Comparison of ENCODE assay signal across 9 mouse cellular contexts in the genomic region with DNA sequence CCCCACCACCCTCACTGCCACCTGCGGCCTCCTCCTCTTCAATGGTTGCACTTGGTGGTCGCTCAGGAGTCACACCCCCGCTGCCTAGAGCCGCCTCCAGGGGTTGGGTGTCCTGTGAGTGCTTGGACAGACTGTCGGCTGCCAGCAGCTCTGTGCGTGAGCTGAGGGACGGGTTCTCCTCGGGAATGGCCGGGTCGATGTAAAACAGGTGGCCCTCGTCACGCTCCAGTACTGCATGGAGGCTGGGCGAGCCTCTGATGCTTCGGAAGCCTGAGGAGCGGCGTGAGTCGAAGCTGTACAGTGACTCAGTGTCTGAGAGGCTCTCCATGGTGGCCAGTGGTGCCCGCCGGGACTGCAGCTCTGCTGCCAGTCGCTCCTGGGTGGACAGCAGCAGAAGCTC. TPM values are rescaled to one million over a fixed set of nuclear protein-coding genes. Genes with fewer than 3 reads are reported as not detected.
A peak's percentile ranks its signal among the peaks of the same experiment; 100 is the strongest.
DNase-seq lines count a peak whose midpoint lies in the region; ATAC-seq lines count a peak whose summit lies in the region.
"Had no signal": no experiment of that assay in that cellular context is flagged by ENCODE, and none has a peak within 500 bp of the region (broad histone marks: within the 10 kb centered on the region; RNA-seq: fewer than 3 reads in every experiment).

No protein-coding gene starts in this region.

- H3K27ac ChIP-seq in heart, embryonic 11.5 days (ENCODE audit: low read depth, low read length): no peak overlapping the region
- H3K27ac ChIP-seq in intestine, embryonic 15.5 days: no peak overlapping the region
- H3K27ac ChIP-seq in stomach, embryonic 15.5 days: no peak overlapping the region

- H3K9me3 ChIP-seq in heart, embryonic 11.5 days (replicated peaks; ENCODE audit: control insufficient read depth, low read length): no peaks in the 10 kb centered on the region
- no peaks in the 10 kb centered on the region for H3K9me3 ChIP-seq in intestine, embryonic 15.5 days
- H3K9me3 ChIP-seq in stomach, embryonic 15.5 days: no peaks in the 10 kb centered on the region

- no peak overlapping the region for H3K9ac ChIP-seq in heart, embryonic 11.5 days (ENCODE audit: low read depth, low read length)
- no peak overlapping the region for H3K9ac ChIP-seq in intestine, embryonic 15.5 days
- no peak overlapping the region for H3K9ac ChIP-seq in stomach, embryonic 15.5 days

- peaks cover 11% of the 10 kb centered on the region; the same call in 1 of the 2 replicates for H3K27me3 ChIP-seq in heart, embryonic 11.5 days (ENCODE audit: control insufficient read depth, insufficient read depth, low read length)
- no peaks in the 10 kb centered on the region for H3K27me3 ChIP-seq in intestine, embryonic 15.5 days (replicated peaks)
- no peaks in the 10 kb centered on the region for H3K27me3 ChIP-seq in stomach, embryonic 15.5 days (replicated peaks)

- WGBS in heart, embryonic 11.5 days (ENCODE audit: insufficient replicate concordance): 29% methylated on average over 20 of the region's 20 CpGs
- 39% methylated on average over 20 of the region's 20 CpGs for WGBS in intestine, embryonic 15.5 days
- WGBS in stomach, embryonic 15.5 days: 28% methylated on average over 20 of the region's 20 CpGs

- DNase-seq in heart, adult 9 months (ENCODE audit: low spot score in 2 of 2): no peak
- peak; percentile 78 to 86 for DNase-seq in kidney, postnatal 4 days
- DNase-seq in kidney, postnatal 36 days: no peak
- DNase-seq in urinary bladder, adult 18-20 months (ENCODE audit: low spot score in 2 of 2): no peak
- DNase-seq in right cerebral cortex, postnatal 25 days: no peak
- DNase-seq: B cell, adult 2 months had no signal

- no peak overlapping the region for H3K4me3 ChIP-seq in heart, embryonic 11.5 days (ENCODE audit: low read depth, low read length)
- H3K4me3 ChIP-seq in intestine, embryonic 15.5 days (replicated peaks): no peak overlapping the region
- H3K4me3 ChIP-seq in stomach, embryonic 15.5 days (replicated peaks): no peak overlapping the region

- no peaks in the 10 kb centered on the region for H3K36me3 ChIP-seq in heart, embryonic 11.5 days (ENCODE audit: control insufficient read depth, insufficient read depth, low read length)
- no peaks in the 10 kb centered on the region for H3K36me3 ChIP-seq in intestine, embryonic 15.5 days
- H3K36me3 ChIP-seq in stomach, embryonic 15.5 days: no peaks in the 10 kb centered on the region

- H3K4me2 ChIP-seq in heart, embryonic 11.5 days: peak overlapping the region; percentile 43
- no peak overlapping the region for H3K4me2 ChIP-seq in intestine, embryonic 15.5 days (replicated peaks)
- H3K4me2 ChIP-seq in stomach, embryonic 15.5 days: peak overlapping the region; percentile 27; the same call in 1 of the 2 replicates

- peaks cover 11% of the 10 kb centered on the region for H3K4me1 ChIP-seq in heart, embryonic 11.5 days (ENCODE audit: control insufficient read depth, insufficient read depth, low read length)
- peaks cover 14% of the 10 kb centered on the region for H3K4me1 ChIP-seq in intestine, embryonic 15.5 days (replicated peaks)
- H3K4me1 ChIP-seq in stomach, embryonic 15.5 days: peaks cover 20% of the 10 kb centered on the region

- ATAC-seq in heart, embryonic 11.5 days (replicated peaks; ENCODE audit: insufficient number of reproducible peaks, low FRiP score, low TSS enrichment): no peak; the same call in 1 of the 2 replicates
- ATAC-seq in intestine, embryonic 15.5 days: peak; percentile 63
- peak; percentile 33; the same call in 1 of the 2 replicates for ATAC-seq in stomach, embryonic 15.5 days (ENCODE audit: insufficient read depth, low FRiP score, low read depth)

RNA-seq across cellular contexts. Expression of a gene that starts 7.6 kb away (rescaled TPM):
- polyA plus RNA-seq in heart, embryonic 11.5 days (2014; fragmentation: Nextera tagmentation; extraction: Ambion mirVana): 22.7 and 23.0 TPM in 2 replicates
- 12.0 and 14.4 TPM in 2 replicates for polyA plus RNA-seq in intestine, embryonic 15.5 days (2015; fragmentation: Nextera tagmentation; extraction: Ambion mirVana)
- 17.5 and 17.8 TPM in 2 replicates for polyA plus RNA-seq in stomach, embryonic 15.5 days (2015; fragmentation: Nextera tagmentation; extraction: Ambion mirVana)

RNA-seq across cellular contexts. Expression of a gene that starts 44.2 kb away (rescaled TPM):
- 59.3 and 70.9 TPM in 2 replicates for polyA plus RNA-seq in heart, embryonic 11.5 days (2014; fragmentation: Nextera tagmentation; extraction: Ambion mirVana)
- 92.2 and 97.4 TPM in 2 replicates for polyA plus RNA-seq in intestine, embryonic 15.5 days (2015; fragmentation: Nextera tagmentation; extraction: Ambion mirVana)
- 86.3 and 92.0 TPM in 2 replicates for polyA plus RNA-seq in stomach, embryonic 15.5 days (2015; fragmentation: Nextera tagmentation; extraction: Ambion mirVana)

RNA-seq across cellular contexts. Expression of a gene that starts 44.3 kb away (rescaled TPM):
- 412 and 418 TPM in 2 replicates for polyA plus RNA-seq in heart, embryonic 11.5 days (2014; fragmentation: Nextera tagmentation; extraction: Ambion mirVana)
- polyA plus RNA-seq in intestine, embryonic 15.5 days (2015; fragmentation: Nextera tagmentation; extraction: Ambion mirVana): 470 and 520 TPM in 2 replicates
- 473 and 509 TPM in 2 replicates for polyA plus RNA-seq in stomach, embryonic 15.5 days (2015; fragmentation: Nextera tagmentation; extraction: Ambion mirVana)

RNA-seq across cellular contexts. Expression of a gene that starts 56.5 kb away (rescaled TPM):
- 0.66 and 0.79 TPM in 2 replicates for polyA plus RNA-seq in heart, embryonic 11.5 days (2014; fragmentation: Nextera tagmentation; extraction: Ambion mirVana)
- polyA plus RNA-seq in intestine, embryonic 15.5 days (2015; fragmentation: Nextera tagmentation; extraction: Ambion mirVana): 3.5 and 3.6 TPM in 2 replicates
- 3.3 and 3.7 TPM in 2 replicates for polyA plus RNA-seq in stomach, embryonic 15.5 days (2015; fragmentation: Nextera tagmentation; extraction: Ambion mirVana)

Comparison
In these comparisons a context has a peak if more than half of its experiments do, and no peak if none do; other contexts are left out.
1. DNase-seq: peak in kidney, postnatal 4 days (2 of 2); none in heart, adult 9 months (0 of 2), kidney, postnatal 36 days (0 of 2), urinary bladder, adult 18-20 months (0 of 2) and right cerebral cortex, postnatal 25 days (single experiment).